Mouse (Mus musculus) limb, embryonic 11.5 days (tissue): ENCODE measurements at regions not wholly inside any gene's neighbourhood (a gene's known extent, or its start where the extent isn't known, plus 50 kb on each side); places are given as distances from the start of the nearest gene placed in this dataset.

Source experiments
- ATAC-seq: fragments of 200-750 bp; cut with Nextera tagmentation; 2 replicates; pipeline ENCODE4 v1.8.0; 2017; ENCODE audit warnings: low read depth; ENCODE audit not compliant: insufficient number of reproducible peaks, low FRiP score, low TSS enrichment
- DNase-seq: peaks from one replicate; pipeline ENCODE4 v3.0.0-alpha.2; 2015; ENCODE audit warnings: low spot score
- H3K27ac ChIP-seq: fragments of 300-500 bp; sonication (generic); replicated peaks from 2 replicates; pipeline ENCODE4 v1.5.1; 2014; ENCODE audit warnings: low read depth, mild to moderate bottlenecking, low read length
- H3K27me3 ChIP-seq: fragments of 300-500 bp; sonication (generic); 2 replicates; pipeline ENCODE4 v1.6.1; 2014; ENCODE audit warnings: mild to moderate bottlenecking, low read length, mixed read lengths; ENCODE audit not compliant: control insufficient read depth, insufficient read depth
- H3K36me3 ChIP-seq: fragments of 300-500 bp; sonication (generic); 2 replicates; pipeline ENCODE4 v1.6.1; 2014; ENCODE audit warnings: mild to moderate bottlenecking, low read length, moderate library complexity, mixed read lengths; ENCODE audit not compliant: control insufficient read depth, insufficient read depth
- H3K4me1 ChIP-seq: fragments of 300-500 bp; sonication (generic); 2 replicates; pipeline ENCODE4 v1.6.1; 2014; ENCODE audit warnings: low read length, mixed read lengths; ENCODE audit not compliant: control insufficient read depth, insufficient read depth
- H3K4me2 ChIP-seq: fragments of 300-500 bp; sonication (generic); 2 replicates; pipeline ENCODE4 v1.6.1; 2014; ENCODE audit warnings: low read depth, mild to moderate bottlenecking, moderate library complexity; ENCODE audit not compliant: severe bottlenecking
- H3K4me3 ChIP-seq: fragments of 300-500 bp; sonication (generic); 2 replicates; pipeline ENCODE4 v1.5.1; 2014; ENCODE audit warnings: low read depth, low read length
- H3K9ac ChIP-seq: fragments of 300-500 bp; sonication (generic); 2 replicates; pipeline ENCODE4 v1.6.1; 2014; ENCODE audit warnings: mild to moderate bottlenecking, low read length
- H3K9me3 ChIP-seq: fragments of 300-500 bp; sonication (generic); 2 replicates; pipeline ENCODE4 v1.6.1; 2016; ENCODE audit warnings: low read length; ENCODE audit not compliant: control insufficient read depth
- WGBS: fragments of 180-500 bp; shearing (Covaris S2); extraction: QIAGEN DNeasy Blood & Tissue Kit; methylation state at CpG from one replicate; pipeline ENCODE4 v1.1.7; 2014; 5-methylcytosine and 5-hydroxymethylcytosine counted together

GRCm38 (mm10) chr3:149408858-149409257 lies 418.5 kb upstream of the Adgrl2 start:
- WGBS: 90% methylated on average over 3 of the region's 3 CpGs
- H3K4me3 ChIP-seq: no peak overlapping the region

DNA sequence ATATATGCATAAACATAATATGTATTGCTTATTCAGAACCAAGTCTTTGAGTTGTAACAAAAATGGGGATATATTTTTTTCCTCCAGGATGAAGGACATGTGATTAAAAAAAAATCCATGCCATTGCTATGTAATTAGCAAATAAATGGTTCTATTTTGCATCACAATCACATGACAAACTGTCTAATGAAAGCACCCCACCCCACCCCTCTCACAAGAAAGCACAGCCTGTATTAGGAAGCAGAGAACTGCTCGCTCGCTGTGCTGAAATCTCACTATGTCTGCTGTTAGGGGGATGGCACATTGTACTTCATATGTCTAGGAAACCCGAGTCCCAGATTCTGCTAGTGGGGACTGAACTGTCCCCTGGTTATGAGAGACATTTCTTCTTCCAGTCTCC lies 415.5 kb upstream of the Adgrl2 start:
- DNase-seq (no peak), ATAC-seq (no peak)
- H3K4me1 ChIP-seq: no peaks in the 10 kb centered on the region
- H3K27me3 ChIP-seq: no peaks in the 10 kb centered on the region
- H3K9me3 ChIP-seq: no peaks in the 10 kb centered on the region
- no peak overlapping the region for H3K4me3 ChIP-seq
- no peak overlapping the region for H3K4me2 ChIP-seq
- no peak overlapping the region for H3K9ac ChIP-seq
- 47% methylated on average over 3 of the region's 3 CpGs for WGBS
- no peaks in the 10 kb centered on the region for H3K36me3 ChIP-seq
- no peak overlapping the region for H3K27ac ChIP-seq

More at GRCm38 (mm10) chr3:149408858-149409257, 418.5 kb upstream of the Adgrl2 start:
- no peaks in the 10 kb centered on the region for H3K9me3 ChIP-seq
- no peak overlapping the region for H3K4me2 ChIP-seq
- H3K27me3 ChIP-seq: no peaks in the 10 kb centered on the region
- H3K4me1 ChIP-seq: no peaks in the 10 kb centered on the region
- no peaks in the 10 kb centered on the region for H3K36me3 ChIP-seq
- no peak overlapping the region for H3K9ac ChIP-seq
- no peak overlapping the region for H3K27ac ChIP-seq
- no peak for DNase-seq
- no peak for ATAC-seq

DNA sequence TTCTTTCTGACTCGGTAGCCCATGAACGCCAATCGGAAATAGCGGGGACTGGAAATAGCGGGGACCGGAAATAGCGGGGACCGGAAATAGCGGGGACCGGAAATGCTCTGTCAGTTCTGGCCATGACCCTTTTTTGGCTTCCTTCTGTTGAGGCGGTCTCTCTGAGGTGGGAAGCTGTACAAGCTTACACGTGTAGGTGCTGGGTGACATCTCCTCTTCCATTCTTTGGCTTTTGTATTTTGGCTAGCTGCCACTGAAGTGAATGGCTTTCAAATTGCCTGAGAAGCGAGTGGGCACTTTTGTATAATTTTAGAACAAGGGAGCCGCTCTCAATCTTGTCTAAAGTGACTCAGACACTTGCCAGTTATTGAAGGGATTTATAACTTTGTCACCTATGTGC lies 414.3 kb upstream of the Adgrl2 start:
- WGBS: 87% methylated on average over 14 of the region's 14 CpGs
- ATAC-seq: no peak

DNA sequence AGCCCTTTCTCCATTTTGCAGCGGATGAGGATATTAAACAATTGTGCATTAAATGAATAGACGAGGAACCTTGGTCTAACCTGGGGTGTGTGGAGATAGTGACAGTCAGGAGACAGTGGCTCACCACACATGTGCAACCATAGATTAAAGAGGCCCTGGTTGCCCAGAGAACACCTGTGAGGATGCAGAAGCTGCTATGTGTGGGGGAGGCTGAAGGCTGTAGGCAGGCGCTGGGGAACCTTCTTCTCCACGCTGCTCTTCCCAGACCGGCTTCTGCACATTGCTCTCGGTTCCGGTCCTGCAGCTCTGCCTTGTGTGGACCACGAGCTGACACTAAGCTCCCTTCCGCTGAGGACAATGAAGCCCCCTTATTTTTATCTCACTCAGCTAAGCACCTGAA lies 412.1 kb upstream of the Adgrl2 start:
- no peak overlapping the region for H3K27ac ChIP-seq
- ATAC-seq (no peak), DNase-seq (no peak)
- no peaks in the 10 kb centered on the region for H3K27me3 ChIP-seq
- no peak overlapping the region for H3K4me2 ChIP-seq
- no peaks in the 10 kb centered on the region for H3K36me3 ChIP-seq
- no peak overlapping the region for H3K4me3 ChIP-seq
- no peaks in the 10 kb centered on the region for H3K4me1 ChIP-seq
- no peaks in the 10 kb centered on the region for H3K9me3 ChIP-seq
- WGBS: 88% methylated on average over 9 of the region's 9 CpGs
- no peak overlapping the region for H3K9ac ChIP-seq

More for the DNA sequence above, 414.3 kb upstream of the Adgrl2 start:
- no peaks in the 10 kb centered on the region for H3K27me3 ChIP-seq
- H3K4me1 ChIP-seq: no peaks in the 10 kb centered on the region
- no peak overlapping the region for H3K27ac ChIP-seq
- H3K9ac ChIP-seq: no peak overlapping the region
- DNase-seq: no peak
- no peaks in the 10 kb centered on the region for H3K9me3 ChIP-seq
- no peaks in the 10 kb centered on the region for H3K36me3 ChIP-seq
- no peak overlapping the region for H3K4me2 ChIP-seq
- H3K4me3 ChIP-seq: no peak overlapping the region

DNA sequence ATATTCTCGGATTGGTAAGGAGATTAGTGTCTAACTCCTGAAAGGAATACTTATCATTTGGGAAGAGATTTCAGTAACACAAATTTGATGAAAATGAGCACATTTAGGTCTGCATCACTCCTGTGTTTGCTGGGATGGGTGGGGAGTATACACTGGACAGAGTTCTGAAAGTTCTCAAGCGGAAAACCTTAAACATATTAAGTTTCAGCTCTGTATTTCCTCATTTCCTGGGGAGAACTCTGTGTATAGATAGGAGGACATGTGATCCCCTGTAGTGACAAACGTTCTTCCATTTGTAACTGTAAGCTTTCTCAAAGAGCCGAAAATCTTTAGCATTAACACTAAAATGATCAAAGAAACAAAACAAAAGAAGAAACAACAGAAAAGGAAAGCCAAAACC lies 404.7 kb upstream of the Adgrl2 start:
- DNase-seq: no peak
- H3K9me3 ChIP-seq: no peaks in the 10 kb centered on the region
- H3K4me2 ChIP-seq: no peak overlapping the region
- no peaks in the 10 kb centered on the region for H3K27me3 ChIP-seq
- WGBS: 75% methylated on average over 4 of the region's 4 CpGs
- no peaks in the 10 kb centered on the region for H3K4me1 ChIP-seq
- no peak overlapping the region for H3K27ac ChIP-seq
- H3K36me3 ChIP-seq: no peaks in the 10 kb centered on the region
- H3K9ac ChIP-seq: no peak overlapping the region
- H3K4me3 ChIP-seq: no peak overlapping the region
- no peak for ATAC-seq

GRCm38 (mm10) chr3:149393317-149394172 lies 403.2 kb upstream of the Adgrl2 start:
- DNase-seq: no peak
- Histone ChIP-seq H3K9me3 (no peaks in the 10 kb centered on the region), H3K36me3 (no peaks in the 10 kb centered on the region), H3K9ac (no peak overlapping the region), H3K27ac (no peak overlapping the region), H3K4me3 (no peak overlapping the region), H3K27me3 (no peaks in the 10 kb centered on the region), H3K4me1 (no peaks in the 10 kb centered on the region), H3K4me2 (no peak overlapping the region)
- no peak for ATAC-seq
- 65% methylated on average over 4 of the region's 4 CpGs for WGBS

DNA sequence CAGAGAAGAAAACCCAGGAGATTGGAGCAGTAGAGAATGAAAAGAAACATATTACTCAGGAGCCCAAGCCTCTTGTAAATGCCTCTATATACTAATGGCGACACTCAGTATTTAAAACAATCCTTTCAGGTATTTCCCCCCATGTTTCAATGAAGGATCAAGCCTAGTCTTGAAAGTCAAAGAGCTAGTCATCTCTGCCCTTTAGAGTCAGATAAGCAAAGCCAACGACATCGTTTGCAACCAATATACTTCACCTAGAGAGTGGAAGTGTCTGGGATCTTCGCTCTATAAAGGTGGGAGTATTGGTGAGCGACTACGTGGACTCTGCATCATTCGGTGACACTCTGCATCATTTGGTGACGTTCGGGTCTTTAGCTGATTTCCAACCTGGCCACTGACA lies 401.8 kb upstream of the Adgrl2 start:
- no peak overlapping the region for H3K9ac ChIP-seq
- no peaks in the 10 kb centered on the region for H3K36me3 ChIP-seq
- peaks cover 3% of the 10 kb centered on the region; the same call in 1 of the 2 replicates for H3K4me1 ChIP-seq
- ATAC-seq: no peak
- whole genome bisulfite sequencing: 94% methylated on average over 9 of the region's 9 CpGs
- H3K9me3 ChIP-seq: no peaks in the 10 kb centered on the region
- no peak for DNase-seq
- H3K4me3 ChIP-seq: no peak overlapping the region
- H3K27me3 ChIP-seq: no peaks in the 10 kb centered on the region
- no peak overlapping the region for H3K4me2 ChIP-seq
- no peak overlapping the region for H3K27ac ChIP-seq

DNA sequence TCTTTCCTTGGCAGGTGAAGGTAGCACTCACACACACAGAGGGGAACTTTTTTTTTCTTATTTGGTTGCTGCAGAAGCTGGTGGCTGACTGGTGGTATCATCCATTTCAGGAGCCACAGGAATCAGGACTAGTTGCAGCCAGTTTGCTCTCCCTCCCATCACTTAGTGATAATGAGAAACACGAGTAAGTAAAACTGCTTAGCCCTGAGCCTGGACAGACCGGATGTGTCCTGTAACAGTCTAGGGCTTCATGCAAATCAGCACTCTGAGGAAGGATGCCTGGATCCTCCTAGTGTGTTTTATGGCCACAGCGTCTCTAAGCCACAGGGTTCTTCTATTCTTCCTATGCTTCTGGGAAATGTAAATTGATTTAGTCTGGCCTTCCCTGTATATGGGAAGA lies 397.2 kb upstream of the Adgrl2 start:
- no peak for DNase-seq
- no peak overlapping the region for H3K4me2 ChIP-seq
- no peak overlapping the region for H3K9ac ChIP-seq
- H3K27ac ChIP-seq: no peak overlapping the region
- no peaks in the 10 kb centered on the region for H3K27me3 ChIP-seq
- 13% methylated on average over 3 of the region's 3 CpGs for WGBS
- no peak for ATAC-seq
- H3K4me1 ChIP-seq: peaks cover 3% of the 10 kb centered on the region; the same call in 1 of the 2 replicates
- H3K36me3 ChIP-seq: no peaks in the 10 kb centered on the region
- H3K9me3 ChIP-seq: no peaks in the 10 kb centered on the region
- no peak overlapping the region for H3K4me3 ChIP-seq

- Histone ChIP-seq H3K4me3 (no peak overlapping the region), H3K36me3 (no peaks in the 10 kb centered on the region), H3K9ac (no peak overlapping the region), H3K9me3 (no peaks in the 10 kb centered on the region), H3K4me2 (no peak overlapping the region), H3K4me1 (peaks cover 3% of the 10 kb centered on the region), H3K27me3 (no peaks in the 10 kb centered on the region), H3K27ac (no peak overlapping the region)
- 84% methylated on average over 2 of the region's 2 CpGs for WGBS
- DNase-seq: no peak
- no peak for ATAC-seq
Measured at GRCm38 (mm10) chr3:149386027-149386426, 395.7 kb upstream of the Adgrl2 start.
